Mouse (Mus musculus) hindbrain, embryonic 14.5 days (tissue): ENCODE measurements around the gene Zfp174. TPM values are rescaled to one million over a fixed set of nuclear protein-coding genes. Genes with fewer than 3 reads are reported as not detected.

Experiments used
- ATAC-seq: fragments of 200-750 bp; cut with Nextera tagmentation; 2 replicates; pipeline ENCODE4 v1.8.0; 2017; ENCODE audit warnings: moderate number of reproducible peaks, mild to moderate bottlenecking, moderate TSS enrichment, moderate library complexity; ENCODE audit not compliant: low FRiP score
- DNase-seq: peaks from one replicate; pipeline ENCODE4 v3.0.0-alpha.2; 2015; ENCODE audit warnings: low spot score
- H3K27ac ChIP-seq: fragments of 300-500 bp; sonication (generic); 2 replicates; pipeline ENCODE4 v1.5.1; 2014; ENCODE audit warnings: mild to moderate bottlenecking, moderate library complexity
- H3K27me3 ChIP-seq: fragments of 300-500 bp; sonication (generic); 2 replicates; pipeline ENCODE4 v1.6.1; 2014; ENCODE audit warnings: mild to moderate bottlenecking, low read length, mixed read lengths; ENCODE audit not compliant: control insufficient read depth, insufficient read depth
- H3K36me3 ChIP-seq: fragments of 300-500 bp; sonication (generic); replicated peaks from 2 replicates; pipeline ENCODE4 v1.6.1; 2014; ENCODE audit not compliant: control insufficient read depth, insufficient read depth
- H3K4me1 ChIP-seq: fragments of 300-500 bp; sonication (generic); replicated peaks from 2 replicates; pipeline ENCODE4 v1.6.1; 2014; ENCODE audit warnings: antibody characterized with exemption, low read length, mixed read lengths; ENCODE audit not compliant: control insufficient read depth, insufficient read depth
- H3K4me2 ChIP-seq: fragments of 300-500 bp; sonication (generic); replicated peaks from 2 replicates; pipeline ENCODE4 v1.6.1; 2014; ENCODE audit warnings: mild to moderate bottlenecking, moderate library complexity
- H3K4me3 ChIP-seq: fragments of 300-500 bp; sonication (generic); replicated peaks from 2 replicates; pipeline ENCODE4 v1.5.1; 2014; ENCODE audit warnings: mild to moderate bottlenecking, low read length
- H3K9ac ChIP-seq: fragments of 300-500 bp; sonication (generic); 2 replicates; pipeline ENCODE4 v1.6.1; 2014
- H3K9me3 ChIP-seq: fragments of 300-500 bp; sonication (generic); 2 replicates; pipeline ENCODE4 v1.6.1; 2016; ENCODE audit warnings: low read length; ENCODE audit not compliant: control insufficient read depth
- WGBS: fragments of 180-500 bp; shearing (Covaris S2); extraction: QIAGEN DNeasy Blood & Tissue Kit; methylation state at CpG from one replicate; pipeline ENCODE4 v1.1.7; 2014; 5-methylcytosine and 5-hydroxymethylcytosine counted together
- polyA plus RNA-seq: library from polyadenylated mRNA; unstranded; fragments of >200 nt; fragmentation: Nextera tagmentation; extraction: Ambion mirVana; gene quantifications from 2 replicates; pipeline ENCODE4 v1.2.1, GENCODE M21; 2014

Zfp174 gene
- polyA plus RNA-seq, 1 experiment from 2014 or later, result 2.9 TPM

- Histone ChIP-seq H3K36me3 (peaks cover 27% of the 10 kb centered on the region), H3K4me1 (peaks cover 12% of the 10 kb centered on the region), H3K4me3 (peak overlapping the region; percentile 44), H3K9ac (peak overlapping the region; percentile 64), H3K4me2 (peak overlapping the region; percentile 94), H3K9me3 (no peaks in the 10 kb centered on the region), H3K27me3 (no peaks in the 10 kb centered on the region), H3K27ac (peak overlapping the region; percentile 48; the same call in 1 of the 2 replicates)
- no peak for DNase-seq
- peak; percentile 17; the same call in 1 of the 2 replicates for ATAC-seq
- 1% methylated on average over 16 of the region's 16 CpGs for WGBS
Observed at GRCm38 (mm10) chr16:3871815-3872214, 24.7 kb downstream of the Zfp174 start.

- Histone ChIP-seq H3K4me2 (peak within 1 kb of the TSS; percentile 94), H3K9ac (peak within 1 kb of the TSS; percentile 64), H3K27ac (peak within 1 kb of the TSS; percentile 48; the same call in 1 of the 2 replicates), H3K27me3 (no peaks in the 10 kb centered on the region), H3K36me3 (peaks cover 29% of the 10 kb centered on the region), H3K4me3 (peak within 1 kb of the TSS; percentile 44), H3K9me3 (no peaks in the 10 kb centered on the region), H3K4me1 (peaks cover 12% of the 10 kb centered on the region)
- peak; percentile 87 for DNase-seq
- WGBS, result 4% methylated on average over 47 of the region's 47 CpGs
- ATAC-seq, result peak; percentile 97
Observed at GRCm38 (mm10) chr16:3872216-3873047, 25.4 kb downstream of the Zfp174 start, which contains the start of gene Naa60. Gene Naa60, plus strand, starts transcription at chr16:3872375.

- DNase-seq (no peak), ATAC-seq (no peak)
- H3K27ac ChIP-seq, result no peak overlapping the region
- no peak overlapping the region for H3K9ac ChIP-seq
- H3K4me1 ChIP-seq, result peaks cover 12% of the 10 kb centered on the region
- WGBS, result 94% methylated on average over 4 of the region's 4 CpGs
- no peaks in the 10 kb centered on the region for H3K9me3 ChIP-seq
- H3K27me3 ChIP-seq, result no peaks in the 10 kb centered on the region
- peaks cover 35% of the 10 kb centered on the region for H3K36me3 ChIP-seq
- H3K4me2 ChIP-seq, result no peak overlapping the region
- H3K4me3 ChIP-seq, result no peak overlapping the region
Observed at GRCm38 (mm10) chr16:3876346-3876745, 29.3 kb downstream of the Zfp174 start.

- under 1% methylated on average over 88 of the region's 88 CpGs for WGBS
- peak; percentile 99 for ATAC-seq
- Histone ChIP-seq H3K27ac (peak within 1 kb of the TSS; percentile 95), H3K4me3 (peak within 1 kb of the TSS; percentile 94), H3K4me2 (peak within 1 kb of the TSS; percentile 80), H3K9me3 (no peaks in the 10 kb centered on the region), H3K4me1 (peaks cover 18% of the 10 kb centered on the region), H3K36me3 (peaks cover 4% of the 10 kb centered on the region), H3K27me3 (no peaks in the 10 kb centered on the region), H3K9ac (peak within 1 kb of the TSS; percentile 92)
- peak; percentile 90 for DNase-seq
Observed at GRCm38 (mm10) chr16:3884201-3885064, 37.4 kb downstream of the Zfp174 start, which contains the start of the genes Zfp597 and Gm20695. Gene Zfp597, minus strand, starts transcription at chr16:3884561. Gene Gm20695, plus strand, starts transcription at chr16:3884648.

- DNase-seq, result no peak
- Histone ChIP-seq H3K9me3 (no peaks in the 10 kb centered on the region), H3K36me3 (no peaks in the 10 kb centered on the region; the same call in 1 of the 2 replicates), H3K4me3 (peak overlapping the region; percentile 94), H3K4me2 (peak overlapping the region; percentile 80), H3K27ac (peak overlapping the region; percentile 95), H3K4me1 (peaks cover 18% of the 10 kb centered on the region), H3K27me3 (no peaks in the 10 kb centered on the region), H3K9ac (peak overlapping the region; percentile 92)
- ATAC-seq, result peak; percentile 1; the same call in 1 of the 2 replicates
- 3% methylated on average over 10 of the region's 10 CpGs for WGBS
Observed at GRCm38 (mm10) chr16:3885065-3885670, 38.1 kb downstream of the Zfp174 start.

- H3K27me3 ChIP-seq, result no peaks in the 10 kb centered on the region
- DNase-seq, result no peak
- no peak overlapping the region for H3K9ac ChIP-seq
Observed at GRCm38 (mm10) chr16:3891621-3892295, 44.7 kb downstream of the Zfp174 start.

GRCm38 (mm10) chr16:3893739-3894138 is 46.7 kb downstream of the Zfp174 start:
- H3K27me3 ChIP-seq, result no peaks in the 10 kb centered on the region
- DNase-seq (no peak), ATAC-seq (no peak)
- WGBS, result 85% methylated on average over 3 of the region's 3 CpGs
- H3K4me3 ChIP-seq, result no peak overlapping the region
- no peak overlapping the region for H3K9ac ChIP-seq
- H3K4me1 ChIP-seq, result no peaks in the 10 kb centered on the region
- H3K27ac ChIP-seq, result no peak overlapping the region
- peaks cover 34% of the 10 kb centered on the region for H3K36me3 ChIP-seq
- no peaks in the 10 kb centered on the region for H3K9me3 ChIP-seq
- no peak overlapping the region for H3K4me2 ChIP-seq

More at GRCm38 (mm10) chr16:3891621-3892295, 44.7 kb downstream of the Zfp174 start:
- no peaks in the 10 kb centered on the region for H3K4me1 ChIP-seq
- no peak overlapping the region for H3K4me3 ChIP-seq
- H3K9me3 ChIP-seq, result no peaks in the 10 kb centered on the region
- no peak overlapping the region for H3K27ac ChIP-seq
- no peak overlapping the region for H3K4me2 ChIP-seq
- WGBS, result 95% methylated on average over 14 of the region's 14 CpGs
- no peak for ATAC-seq
- peaks cover 17% of the 10 kb centered on the region for H3K36me3 ChIP-seq

GRCm38 (mm10) chr16:3895173-3895792 is 48.2 kb downstream of the Zfp174 start:
- Histone ChIP-seq H3K4me3 (no peak overlapping the region), H3K36me3 (peaks cover 50% of the 10 kb centered on the region), H3K9me3 (no peaks in the 10 kb centered on the region), H3K4me1 (no peaks in the 10 kb centered on the region), H3K9ac (no peak overlapping the region), H3K27me3 (no peaks in the 10 kb centered on the region), H3K27ac (peak overlapping the region; percentile 38; the same call in 1 of the 2 replicates), H3K4me2 (no peak overlapping the region)
- WGBS, result 82% methylated on average over 9 of the region's 9 CpGs
- DNase-seq, result no peak
- no peak for ATAC-seq
